Mouse (Mus musculus): ENCODE data around the gene Cpb1.

The Cpb1 gene

GRCm38 (mm10) chr3:20275633-20276032 is at the start of gene Cpb1:
TSS of gene Cpb1 (minus strand) at chr3:20275733.
- DNase-seq: no peak

DNA sequence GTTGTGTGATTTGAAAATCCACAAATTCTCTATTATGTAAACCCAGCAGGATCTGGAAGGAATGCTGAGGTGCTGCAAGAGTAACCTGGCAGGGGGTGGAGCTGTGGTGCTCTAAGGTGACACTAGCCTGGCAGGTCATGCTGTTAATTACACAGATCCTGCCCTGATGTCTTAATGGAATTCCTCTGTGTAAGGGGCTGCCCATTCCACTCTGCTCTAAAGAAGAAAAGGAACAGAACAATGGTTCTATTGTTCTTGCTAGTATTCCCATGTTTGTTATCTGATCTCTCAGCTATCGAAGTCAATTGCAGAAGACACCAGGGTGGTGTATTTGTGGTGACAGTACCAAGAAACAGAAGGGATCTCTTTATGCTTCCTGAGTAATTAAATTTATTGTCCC is 41.7 kb upstream of the Cpb1 start:
- DNase-seq: no peak

DNA sequence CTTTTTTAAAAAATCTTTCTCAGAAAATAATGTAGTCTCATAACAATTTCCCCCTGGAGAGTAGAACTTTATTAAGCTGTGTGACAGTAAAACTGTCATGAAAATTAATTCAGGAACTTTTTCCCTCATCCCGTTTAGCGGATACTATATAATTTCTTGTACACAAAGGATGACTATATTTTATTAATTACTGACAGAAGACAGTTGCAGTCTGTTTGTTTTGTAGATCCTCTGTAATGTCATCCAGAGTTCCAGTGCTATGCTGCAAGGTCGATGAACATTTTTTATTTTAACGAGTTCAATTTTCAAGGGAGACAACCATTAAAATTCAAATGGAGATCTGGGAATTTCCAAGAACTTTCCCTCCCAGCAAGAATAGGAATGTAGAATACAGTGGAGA is 33.6 kb upstream of the Cpb1 start:
- DNase-seq: no peak

DNA sequence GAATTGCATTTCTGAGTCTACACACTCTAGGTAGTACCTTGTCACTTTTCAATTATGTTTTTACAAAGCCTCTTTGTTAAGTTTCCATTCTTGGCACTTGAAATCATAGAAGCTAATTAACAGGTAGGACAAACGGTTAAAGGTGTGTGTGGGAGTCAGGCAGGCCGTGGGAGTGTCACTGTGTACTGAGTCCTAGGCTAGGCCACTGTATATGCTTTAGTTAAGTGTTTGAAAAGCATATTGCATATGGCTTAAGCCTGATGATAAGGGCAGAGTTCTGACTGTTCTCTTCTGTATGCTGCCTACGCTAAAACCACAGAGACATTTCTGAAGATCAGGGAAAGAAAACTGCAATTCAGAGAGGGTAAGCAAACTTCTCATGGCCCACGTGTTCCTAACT is 31.7 kb upstream of the Cpb1 start:
- DNase-seq: no peak

GRCm38 (mm10) chr3:20304758-20305352 is 29.3 kb upstream of the Cpb1 start:
- no peak for DNase-seq

GRCm38 (mm10) chr3:20295546-20295945 is 20.0 kb upstream of the Cpb1 start:
- DNase-seq: no peak

DNA sequence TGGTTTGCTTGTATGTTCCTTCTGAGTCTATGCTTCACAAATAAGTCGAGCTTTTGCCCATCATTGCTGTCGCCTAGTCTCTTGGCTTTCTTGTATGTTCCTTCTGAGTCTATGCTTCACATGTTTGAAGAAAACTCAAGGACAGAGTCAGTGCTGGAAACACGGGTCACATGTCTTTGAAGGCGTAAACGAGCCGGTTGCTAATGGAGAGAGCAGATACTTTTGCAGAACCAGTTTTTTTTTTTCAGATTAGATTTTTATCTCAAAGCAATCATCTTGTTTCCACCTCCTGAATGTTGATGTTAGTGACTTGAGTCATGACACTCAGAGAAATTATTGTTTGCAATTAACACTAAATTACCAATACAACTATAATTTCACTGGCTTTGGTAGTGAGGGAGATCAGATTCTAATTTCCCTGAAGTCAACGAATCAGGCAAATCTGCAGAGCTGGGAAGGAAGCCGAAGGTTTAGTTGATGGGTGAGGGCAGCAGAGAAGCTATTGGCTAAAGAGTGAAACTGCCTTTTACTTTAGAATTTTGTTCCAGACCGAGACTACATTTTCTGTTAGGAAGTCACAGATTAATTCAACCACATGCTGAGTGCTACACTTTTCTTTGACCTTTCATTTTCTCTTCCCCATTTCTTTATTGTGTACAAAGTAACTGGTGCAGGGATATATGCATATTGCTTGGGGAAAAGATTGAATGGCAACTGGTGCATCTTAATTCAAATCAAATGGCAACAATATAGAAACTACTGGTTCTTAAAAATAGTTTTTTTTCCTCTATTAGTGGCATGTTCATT is 19.2 kb upstream of the Cpb1 start:
- DNase-seq: no peak

GRCm38 (mm10) chr3:20291370-20291769 is 15.8 kb upstream of the Cpb1 start:
- no peak for DNase-seq

DNA sequence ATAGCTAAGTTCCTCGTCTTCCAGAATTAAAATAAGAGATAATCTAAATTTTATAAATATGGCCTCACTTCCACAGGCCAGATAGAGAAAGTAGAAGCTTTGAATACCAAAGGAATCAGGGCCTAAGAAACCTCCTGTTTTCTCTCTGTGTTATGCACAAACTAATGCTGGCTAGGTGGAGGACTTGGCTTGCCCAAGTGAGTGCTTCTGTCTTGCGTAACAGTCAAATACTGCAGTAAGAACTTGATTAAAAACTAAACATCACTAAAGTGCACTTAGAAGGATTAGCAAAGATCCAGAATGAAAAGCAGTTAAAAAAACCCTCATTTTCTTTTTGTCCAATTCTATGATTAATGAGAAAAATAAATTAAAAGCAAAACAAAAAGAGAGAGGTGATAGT is 13.2 kb upstream of the Cpb1 start:
- DNase-seq: no peak

DNA sequence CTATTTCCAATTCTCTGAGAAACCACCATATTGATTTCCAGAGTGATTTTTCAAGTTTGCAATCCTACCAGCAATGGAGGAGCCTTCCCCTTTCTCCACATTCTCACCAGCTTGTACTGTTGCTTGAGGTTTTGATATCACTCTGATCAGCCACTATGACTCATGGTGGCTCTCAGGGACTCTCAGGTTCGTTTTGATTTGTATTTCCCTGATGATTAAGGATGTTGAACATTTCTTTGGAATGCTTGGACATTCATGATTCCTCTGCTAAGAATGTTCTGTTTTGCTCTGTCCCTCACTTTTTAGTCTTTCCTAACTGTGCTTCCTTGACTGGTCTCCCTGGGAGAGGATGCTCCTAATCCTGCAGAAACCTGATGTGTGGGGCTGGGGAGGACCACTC is 6.3 kb upstream of the Cpb1 start:
- no peak for DNase-seq

GRCm38 (mm10) chr3:20254566-20255479 is 20.7 kb downstream of the Cpb1 start:
- no peak for DNase-seq

GRCm38 (mm10) chr3:20243913-20244312 is 31.6 kb downstream of the Cpb1 start:
- DNase-seq: no peak

DNA sequence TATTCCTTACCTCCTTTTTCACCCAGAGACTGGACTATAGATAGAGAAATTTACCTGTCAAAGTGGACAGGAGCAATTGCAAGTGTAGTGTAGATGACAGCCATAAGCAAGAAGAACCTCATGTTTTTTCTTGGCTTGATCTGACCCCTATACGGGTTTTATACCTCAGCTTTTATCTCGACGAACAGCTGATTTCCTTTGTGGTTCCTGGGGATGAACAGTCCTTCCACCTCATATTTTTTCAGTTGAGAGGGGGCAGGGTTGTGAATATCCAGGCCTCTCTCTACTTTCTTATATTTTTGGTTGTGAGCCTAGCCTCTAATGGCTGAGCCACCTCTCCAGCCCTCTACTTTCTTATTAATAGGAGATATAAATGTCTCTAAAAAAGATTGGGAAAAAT is 33.5 kb downstream of the Cpb1 start, which contains the start of gene Cpa3:
Gene Cpa3, minus strand, starts transcription at position 132 of the 400 bp plus-strand sequence.
- DNase-seq: no peak

DNA sequence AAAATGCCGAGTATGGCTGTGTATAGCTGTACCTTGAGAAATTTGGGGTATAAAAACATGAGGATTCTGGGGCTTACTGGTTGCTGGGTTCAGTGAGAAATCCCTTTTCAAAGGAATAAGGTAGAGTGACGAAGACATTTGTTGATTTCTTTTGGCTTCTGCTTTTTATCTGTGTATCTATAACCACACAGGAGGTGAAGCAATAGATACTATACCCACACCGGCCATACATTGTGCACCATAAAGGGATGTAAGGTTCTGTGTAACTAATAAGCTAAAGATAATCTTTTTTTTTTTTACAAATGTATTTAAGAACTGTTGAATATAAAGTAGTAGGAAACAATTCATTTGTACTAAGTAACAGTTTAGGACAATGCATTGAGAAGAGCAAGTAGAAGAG is 35.8 kb downstream of the Cpb1 start:
- no peak for DNase-seq

DNA sequence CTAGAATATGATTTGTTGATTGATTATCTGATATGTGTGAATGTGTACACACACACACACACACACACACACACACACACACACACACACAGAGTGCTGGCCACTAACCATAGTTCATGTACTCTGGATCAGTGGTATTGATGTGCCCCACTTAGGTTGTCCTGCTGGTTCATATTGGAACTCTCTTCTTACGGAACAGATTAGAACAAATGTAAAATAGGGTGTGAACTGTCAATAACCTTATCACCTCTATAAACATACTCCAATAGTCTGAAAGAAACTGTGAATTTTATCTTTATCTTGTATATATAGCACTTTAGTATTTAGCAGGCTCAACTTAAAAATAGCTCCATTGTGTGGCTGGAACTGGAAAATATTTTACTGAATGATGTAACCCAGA is 38.6 kb downstream of the Cpb1 start:
- DNase-seq: no peak

GRCm38 (mm10) chr3:20229027-20229426 is 46.5 kb downstream of the Cpb1 start:
- no peak for DNase-seq

DNA sequence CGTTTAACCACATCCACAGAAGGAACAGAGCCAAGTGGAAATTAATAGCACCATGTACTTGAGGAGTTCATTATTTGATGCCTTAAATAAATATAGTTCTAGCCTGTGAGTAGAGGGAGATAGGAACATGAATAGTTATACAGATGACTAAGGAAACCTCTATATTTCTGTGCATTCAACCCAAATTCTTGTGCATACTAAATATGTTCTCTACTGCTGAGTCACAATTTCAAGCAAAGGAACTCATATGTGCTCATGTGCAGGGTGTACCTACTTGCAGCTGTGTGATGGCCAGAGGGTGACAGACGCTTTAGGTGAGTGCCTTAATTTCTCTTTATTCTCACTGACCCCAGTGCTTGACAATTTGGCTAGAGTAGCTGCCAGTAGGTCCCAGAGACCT is 50.1 kb downstream of the Cpb1 start:
- no peak for DNase-seq

DNA sequence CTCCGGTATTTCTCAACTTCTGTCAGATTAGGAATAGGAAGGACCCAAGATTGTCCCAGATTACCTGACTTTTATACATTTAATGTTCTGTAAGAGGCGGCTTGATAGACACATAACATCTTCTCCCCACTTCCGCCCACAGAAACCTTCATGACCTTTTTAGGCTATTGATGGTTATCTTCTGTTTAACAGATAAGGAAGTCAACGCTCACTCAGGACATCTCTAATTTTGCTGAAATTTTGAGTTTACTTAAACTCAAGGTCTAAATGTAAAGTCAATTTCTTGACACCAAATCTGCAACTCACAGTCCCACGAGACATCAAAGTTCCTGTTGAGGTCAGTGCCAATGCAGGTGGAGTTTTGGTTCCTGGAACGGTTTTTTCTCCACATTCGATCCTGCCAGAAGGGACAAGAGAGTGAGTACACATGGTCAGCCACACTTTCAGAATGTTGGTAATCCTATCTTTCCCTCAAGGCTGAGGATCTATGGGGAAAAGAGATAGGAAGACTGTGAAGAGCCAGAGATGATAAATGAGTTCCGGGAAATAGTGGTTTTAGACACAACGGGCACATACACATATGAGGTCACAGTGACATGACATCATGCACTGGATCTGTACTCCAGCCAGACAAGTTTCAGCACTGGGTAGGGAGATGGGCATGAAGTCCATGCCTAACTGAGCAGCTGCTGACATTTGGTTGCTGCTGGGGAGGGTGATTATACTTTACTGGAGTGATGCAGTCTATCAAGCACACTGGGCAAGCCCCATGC is 52.4 kb downstream of the Cpb1 start:
- DNase-seq: no peak

- no peak for DNase-seq
Observed at GRCm38 (mm10) chr3:20222136-20222535, 53.4 kb downstream of the Cpb1 start.

- peak; percentile 60 for DNase-seq
Observed at GRCm38 (mm10) chr3:20198869-20199268, 76.7 kb downstream of the Cpb1 start.

All from right cerebral cortex, postnatal 14 days (tissue).